Mouse (Mus musculus): ENCODE data around the gene Gpr132.
"Not testable (repeated sequence)": the region's sequence is repeated elsewhere in the genome, so short reads cannot be mapped to it uniquely, and the experiment has no call there.

Gene Gpr132

GRCm38 (mm10) chr12:112816866-112817265, 51.2 kb downstream of the Gpr132 start:
- DNase-seq: not testable (repeated sequence)

DNA sequence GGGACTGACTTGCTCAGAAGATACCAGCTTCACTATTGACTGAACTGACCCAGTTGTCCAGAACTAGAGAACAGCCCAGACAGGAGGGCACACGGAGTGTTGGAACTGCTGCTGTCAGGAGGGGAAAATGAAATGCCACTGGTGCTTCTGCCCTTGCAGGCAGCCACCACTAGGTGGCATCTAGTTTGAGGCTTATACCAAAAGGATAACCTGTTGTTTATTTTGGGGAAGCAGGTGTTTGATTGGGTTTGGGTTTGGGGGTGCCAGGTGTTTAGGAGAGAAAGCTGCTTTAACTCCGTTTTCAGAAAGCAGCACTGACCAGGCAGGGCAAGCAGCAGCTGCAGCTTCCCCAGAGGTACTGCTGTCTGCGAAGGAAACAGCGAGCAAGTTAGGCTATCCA, 51.7 kb downstream of the Gpr132 start:
- DNase-seq: peak; percentile 58

DNA sequence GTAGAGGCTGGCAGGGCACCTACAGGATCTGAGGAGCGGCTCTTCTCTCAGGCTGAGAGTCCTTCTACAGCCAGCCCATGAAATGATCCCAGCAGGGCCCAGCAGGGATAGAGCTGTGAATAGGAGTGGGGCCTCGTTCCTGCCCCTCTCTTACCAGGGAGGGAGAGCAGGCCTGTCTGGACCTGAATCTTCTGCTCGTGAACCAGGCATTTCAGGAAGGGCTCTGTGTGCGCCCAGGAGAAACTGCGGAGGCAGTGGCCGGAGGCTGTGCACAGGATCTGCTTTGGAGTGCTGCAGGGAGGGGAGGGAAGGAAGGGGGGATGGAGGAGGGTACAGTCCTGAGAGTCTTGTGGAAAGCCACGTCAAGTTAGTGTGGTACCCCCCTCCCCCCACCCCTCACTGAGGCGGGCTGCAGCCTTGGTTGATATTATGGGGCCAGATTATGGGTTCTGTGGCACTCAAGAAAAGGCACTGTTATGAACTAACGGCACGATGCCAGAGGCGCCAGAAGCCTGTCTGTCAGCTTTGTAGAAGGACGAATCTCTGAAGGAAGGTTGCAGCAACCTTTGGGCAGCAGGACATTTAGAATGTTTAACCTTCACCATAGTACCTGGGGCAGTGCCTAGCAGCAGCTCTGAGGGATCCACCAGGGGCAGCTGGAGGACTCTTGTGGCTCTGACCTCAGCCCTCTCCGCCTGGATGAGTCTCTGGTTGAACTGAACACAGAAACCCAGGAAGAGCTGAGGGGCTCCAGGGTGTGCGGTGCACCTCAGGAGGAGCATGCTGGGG, 53.2 kb downstream of the Gpr132 start:
- no peak for DNase-seq

DNA sequence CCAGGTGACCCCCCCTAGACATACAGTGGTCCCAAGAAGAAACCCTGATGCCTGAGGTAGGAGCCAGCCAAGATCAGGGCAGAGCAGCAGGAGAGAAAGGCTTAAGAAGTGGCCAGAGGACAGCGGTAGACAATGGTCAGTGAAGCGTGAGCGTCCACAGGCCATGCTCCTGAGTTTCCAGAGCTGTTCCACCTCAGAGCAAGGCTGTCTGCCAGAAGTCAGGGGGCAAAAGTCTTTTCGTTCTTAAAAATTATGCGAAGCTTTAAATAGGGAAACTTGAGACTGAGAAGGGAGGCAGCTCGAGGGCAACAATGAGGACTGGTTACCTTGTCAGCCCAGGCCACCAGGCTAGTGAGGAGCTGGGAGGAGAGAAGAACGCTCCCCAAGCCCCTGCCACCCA, 54.7 kb downstream of the Gpr132 start:
- no peak for DNase-seq

- no peak for DNase-seq
Observed at GRCm38 (mm10) chr12:112810092-112810885, 57.7 kb downstream of the Gpr132 start.

- no peak for DNase-seq
Observed at GRCm38 (mm10) chr12:112809641-112810040, 58.4 kb downstream of the Gpr132 start.

GRCm38 (mm10) chr12:112808587-112809364, 59.3 kb downstream of the Gpr132 start, which contains the start of gene Clba1:
TSS of gene Clba1 (plus strand) at chr12:112808937.
- DNase-seq: peak; percentile 93

DNA sequence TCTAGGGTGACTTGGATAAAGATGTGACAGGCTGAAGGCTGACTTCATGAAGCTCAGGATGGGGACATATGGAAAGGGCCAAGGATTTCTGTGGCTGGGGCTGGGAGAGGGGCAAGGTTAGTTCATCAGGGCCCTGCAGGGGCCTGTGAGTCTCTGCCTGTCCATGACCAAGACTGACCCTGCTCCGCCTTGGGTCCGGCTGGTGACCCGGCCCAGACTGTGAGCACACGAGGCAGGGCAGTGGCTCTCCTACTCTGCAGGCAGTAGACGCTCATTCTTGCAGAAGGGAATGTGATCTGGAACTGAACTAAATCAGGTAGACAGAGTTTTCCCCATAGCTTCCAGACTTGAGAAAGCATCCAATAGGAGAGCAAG, 59.8 kb downstream of the Gpr132 start:
- DNase-seq: no peak

- DNase-seq: no peak
Observed at GRCm38 (mm10) chr12:112807796-112808195, 60.2 kb downstream of the Gpr132 start.

- no peak for DNase-seq
Observed at GRCm38 (mm10) chr12:112806044-112806443, 62.0 kb downstream of the Gpr132 start.

DNA sequence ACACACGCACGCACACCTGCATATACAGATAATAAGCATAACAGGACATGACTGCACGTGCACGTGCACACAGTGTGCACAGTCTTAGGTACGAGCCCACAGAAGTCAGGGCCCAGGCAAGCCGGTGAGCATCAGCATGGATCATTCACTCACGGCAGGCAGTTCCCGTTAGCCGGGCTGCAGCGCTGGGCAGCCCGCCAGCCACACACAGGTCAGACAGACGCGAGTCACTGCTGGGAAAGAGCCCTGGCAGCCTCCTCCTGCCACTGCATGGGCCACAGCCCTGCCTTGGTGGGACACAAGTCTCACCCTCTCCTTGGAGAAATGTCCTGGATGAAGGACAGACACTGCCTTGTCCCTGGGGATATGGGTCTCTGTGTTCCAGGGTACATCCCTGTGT, 64.0 kb downstream of the Gpr132 start:
- no peak for DNase-seq

DNA sequence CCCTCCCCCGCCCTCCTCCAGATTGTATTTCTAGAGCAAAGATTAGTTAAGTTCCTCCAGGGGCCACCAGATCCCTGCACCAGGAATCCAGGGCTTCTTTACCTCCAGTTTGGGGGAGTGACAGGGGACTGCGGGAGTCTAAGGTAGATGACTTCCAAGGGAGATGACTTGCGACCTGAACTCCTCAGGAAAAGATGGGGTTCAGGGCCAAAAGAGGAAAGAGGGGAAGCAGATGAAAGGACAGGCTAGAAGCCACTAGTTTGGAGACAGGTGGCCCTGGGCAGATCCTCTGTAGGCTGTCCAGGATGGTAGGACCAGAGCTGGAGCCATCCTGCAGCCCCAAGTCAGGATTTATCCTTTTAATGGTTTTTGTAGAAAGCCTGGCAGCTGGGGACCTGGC, 65.1 kb downstream of the Gpr132 start:
- DNase-seq: no peak

GRCm38 (mm10) chr12:112801864-112802846, 65.9 kb downstream of the Gpr132 start, which contains the start of gene Ahnak2:
TSS of gene Ahnak2 (minus strand) at chr12:112802657.
- DNase-seq: peak; percentile 58
